Mouse (Mus musculus): ENCODE data around the gene Tgfa. TPM values are rescaled to one million over a fixed set of nuclear protein-coding genes. Genes with fewer than 3 reads are reported as not detected.

Tgfa gene
- total RNA-seq, 2 experiments from 2014 or later, result 0.81 to 2.3 TPM

- ATAC-seq (replicated peaks; ENCODE audit: low FRiP score, low TSS enrichment, poor library complexity, severe bottlenecking), result no peak
Observed at GRCm38 (mm10) chr6:86182626-86183025, 12.4 kb upstream of the Tgfa start.

- ATAC-seq (replicated peaks; ENCODE audit: low FRiP score, low TSS enrichment, poor library complexity, severe bottlenecking), result no peak
Observed at GRCm38 (mm10) chr6:86186106-86186955, 8.7 kb upstream of the Tgfa start.

- no peak for ATAC-seq (replicated peaks; ENCODE audit: low FRiP score, low TSS enrichment, poor library complexity, severe bottlenecking)
Observed at GRCm38 (mm10) chr6:86188741-86189480, 6.1 kb upstream of the Tgfa start.

GRCm38 (mm10) chr6:86190622-86191021 lies 4.4 kb upstream of the Tgfa start:
- no peak for ATAC-seq (replicated peaks; ENCODE audit: low FRiP score, low TSS enrichment, poor library complexity, severe bottlenecking)

GRCm38 (mm10) chr6:86192978-86193377 lies 2.0 kb upstream of the Tgfa start:
- no peak for ATAC-seq (replicated peaks; ENCODE audit: low FRiP score, low TSS enrichment, poor library complexity, severe bottlenecking)

- ATAC-seq (replicated peaks; ENCODE audit: low FRiP score, low TSS enrichment, poor library complexity, severe bottlenecking), result no peak
Observed at GRCm38 (mm10) chr6:86193879-86194278, 1.1 kb upstream of the Tgfa start.

GRCm38 (mm10) chr6:86196034-86196433 lies 1.0 kb downstream of the Tgfa start:
- ATAC-seq (replicated peaks; ENCODE audit: low FRiP score, low TSS enrichment, poor library complexity, severe bottlenecking), result no peak

- ATAC-seq (replicated peaks; ENCODE audit: low FRiP score, low TSS enrichment, poor library complexity, severe bottlenecking), result no peak
Observed at GRCm38 (mm10) chr6:86197150-86197862, 2.3 kb downstream of the Tgfa start.

- ATAC-seq (replicated peaks; ENCODE audit: low FRiP score, low TSS enrichment, poor library complexity, severe bottlenecking), result no peak
Observed at GRCm38 (mm10) chr6:86200934-86201333, 5.9 kb downstream of the Tgfa start.

- 0 out of 2 replicates have a peak, but pooled peaks have one; percentile 41 for ATAC-seq (replicated peaks; ENCODE audit: low FRiP score, low TSS enrichment, poor library complexity, severe bottlenecking)
Observed at GRCm38 (mm10) chr6:86203101-86203500, 8.1 kb downstream of the Tgfa start.

- no peak for ATAC-seq (replicated peaks; ENCODE audit: low FRiP score, low TSS enrichment, poor library complexity, severe bottlenecking)
Observed at GRCm38 (mm10) chr6:86206014-86206413, 11.0 kb downstream of the Tgfa start.

GRCm38 (mm10) chr6:86206985-86207384 lies 12.0 kb downstream of the Tgfa start:
- ATAC-seq (replicated peaks; ENCODE audit: low FRiP score, low TSS enrichment, poor library complexity, severe bottlenecking), result no peak

GRCm38 (mm10) chr6:86209133-86210016 lies 14.4 kb downstream of the Tgfa start:
- ATAC-seq (replicated peaks; ENCODE audit: low FRiP score, low TSS enrichment, poor library complexity, severe bottlenecking), result no peak

- ATAC-seq (replicated peaks; ENCODE audit: low FRiP score, low TSS enrichment, poor library complexity, severe bottlenecking), result 0 out of 2 replicates have a peak, but pooled peaks have one; percentile 63
Observed at GRCm38 (mm10) chr6:86210017-86210408, 15.0 kb downstream of the Tgfa start.

GRCm38 (mm10) chr6:86210619-86211018 lies 15.6 kb downstream of the Tgfa start:
- ATAC-seq (replicated peaks; ENCODE audit: low FRiP score, low TSS enrichment, poor library complexity, severe bottlenecking), result no peak

GRCm38 (mm10) chr6:86211081-86211763 lies 16.2 kb downstream of the Tgfa start:
- ATAC-seq (replicated peaks; ENCODE audit: low FRiP score, low TSS enrichment, poor library complexity, severe bottlenecking), result no peak

GRCm38 (mm10) chr6:86212871-86213640 lies 18.0 kb downstream of the Tgfa start:
- no peak for ATAC-seq (replicated peaks; ENCODE audit: low FRiP score, low TSS enrichment, poor library complexity, severe bottlenecking)

- ATAC-seq (replicated peaks; ENCODE audit: low FRiP score, low TSS enrichment, poor library complexity, severe bottlenecking), result no peak
Observed at GRCm38 (mm10) chr6:86218066-86218465, 23.0 kb downstream of the Tgfa start.
